Mouse (Mus musculus) fat pad, adult 2 months (tissue): ENCODE measurements at regions not wholly inside any gene's neighbourhood (a gene's known extent, or its start where the extent isn't known, plus 50 kb on each side); places are given as distances from the start of the nearest gene placed in this dataset.
"Not testable (repeated sequence)": the region's sequence is repeated elsewhere in the genome, so short reads cannot be mapped to it uniquely, and the experiment has no call there.

Source experiments
- DNase-seq: peaks from one replicate; pipeline ENCODE4 v3.0.0-alpha.2; 2011; ENCODE audit warnings: low read depth, low spot score; ENCODE audit errors: extremely low read depth

- no peak for DNase-seq
Observed at GRCm38 (mm10) chr8:126877039-126877365, 68.6 kb downstream of the Tomm20 start.

GRCm38 (mm10) chr8:126876300-126877038 is 69.2 kb downstream of the Tomm20 start:
- peak; percentile 71 for DNase-seq

DNA sequence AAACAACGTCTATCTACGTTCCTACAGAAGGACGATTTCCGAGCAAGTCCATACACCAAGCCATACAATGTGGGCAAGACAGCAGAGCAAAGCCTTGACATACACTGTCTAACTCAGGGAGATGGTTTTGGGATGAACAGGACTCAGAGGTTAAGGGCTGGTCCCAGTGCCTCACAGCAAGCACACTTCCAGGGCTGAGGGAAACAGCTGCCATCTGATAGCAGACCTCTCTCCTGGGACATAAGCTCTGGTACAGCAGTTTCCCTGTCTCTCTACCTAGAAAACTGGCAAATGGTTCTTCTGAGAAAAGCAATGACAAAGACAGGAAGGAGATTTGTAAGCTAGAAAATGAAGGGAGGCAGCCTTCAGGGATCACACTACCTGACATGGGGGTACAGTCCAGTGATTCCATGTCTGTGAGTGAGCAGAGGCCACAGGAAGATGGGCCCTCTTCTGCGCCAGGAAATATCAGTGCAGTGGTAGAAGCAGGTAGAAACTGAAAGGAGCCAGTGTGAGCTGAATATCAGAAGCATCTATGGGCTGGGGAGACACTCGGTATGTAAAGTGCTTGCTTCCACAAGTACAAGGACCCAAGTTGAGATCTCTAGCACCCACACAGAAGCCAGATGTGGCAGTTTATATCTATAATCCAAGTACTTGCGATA is 70.0 kb downstream of the Tomm20 start:
- no peak for DNase-seq

- DNase-seq: no peak
Observed at GRCm38 (mm10) chr8:126874846-126875245, 70.8 kb downstream of the Tomm20 start.

DNA sequence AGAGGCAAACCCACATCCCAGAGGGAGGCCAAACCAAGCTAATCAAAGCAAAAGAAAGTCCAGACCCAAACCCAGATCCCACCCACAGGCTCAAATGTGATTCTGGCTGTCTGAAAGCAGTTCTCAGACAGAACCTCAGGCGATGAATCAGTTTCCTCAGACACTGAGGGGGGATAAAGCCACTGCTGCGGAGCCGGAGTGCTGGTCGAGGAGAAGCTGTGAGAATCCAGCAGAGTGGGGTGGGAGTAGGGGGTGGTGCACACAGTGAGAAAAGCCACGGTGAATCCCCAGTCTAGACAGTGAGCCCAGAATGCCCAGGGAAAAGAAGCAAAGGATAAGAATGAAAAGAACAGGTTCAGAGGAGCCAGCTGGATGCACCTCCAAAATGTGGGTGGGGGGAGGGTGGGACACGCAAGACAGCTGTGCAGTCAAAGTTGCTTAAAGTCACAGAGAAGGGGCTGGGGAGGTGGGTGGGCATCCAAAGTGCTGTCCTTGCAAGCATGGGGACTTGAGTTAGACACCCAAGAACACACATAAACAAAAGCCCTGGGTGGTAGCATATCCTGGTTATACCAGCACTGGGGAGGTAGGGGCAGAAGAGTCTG is 71.4 kb downstream of the Tomm20 start:
- DNase-seq: no peak

DNA sequence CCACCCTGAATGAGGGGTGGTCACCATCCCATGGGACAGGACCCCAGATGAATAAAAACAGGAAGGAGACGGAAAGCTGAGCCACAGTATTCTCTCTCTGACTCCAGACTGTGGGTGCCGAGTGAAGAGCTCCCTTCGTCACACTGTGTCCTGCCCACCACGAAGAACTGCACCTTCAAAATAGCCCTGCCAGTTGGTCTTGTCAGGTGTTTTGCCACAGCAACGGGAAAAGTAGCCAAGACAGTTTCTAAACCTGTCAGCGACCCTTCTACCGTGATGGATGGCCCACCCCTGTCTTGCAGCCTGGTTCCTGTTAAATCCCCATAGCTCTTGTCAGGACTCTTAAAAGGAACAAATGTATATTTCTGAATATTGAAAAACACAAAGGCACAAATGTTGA is 72.3 kb downstream of the Tomm20 start:
- DNase-seq: no peak

GRCm38 (mm10) chr8:126872574-126872973 is 73.1 kb downstream of the Tomm20 start:
- no peak for DNase-seq

DNA sequence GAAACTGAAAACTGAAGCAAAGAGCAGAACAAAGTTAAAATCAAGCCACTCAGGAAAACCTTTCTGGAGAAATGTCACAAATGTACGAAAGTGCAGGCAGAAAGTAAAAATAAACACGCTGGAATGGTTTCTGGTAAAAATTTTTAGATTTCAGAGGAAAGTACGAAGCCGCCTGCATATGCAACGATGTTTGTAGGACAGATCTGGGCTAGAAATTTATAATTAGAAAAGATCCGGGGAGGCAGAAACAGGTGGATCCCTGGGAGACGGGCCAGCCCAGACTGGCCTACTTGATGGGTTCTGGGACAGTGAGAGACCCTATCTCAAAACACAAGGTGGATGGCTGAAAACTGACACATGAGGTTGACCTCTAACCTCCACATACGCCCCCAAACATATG is 73.5 kb downstream of the Tomm20 start:
- no peak for DNase-seq

DNA sequence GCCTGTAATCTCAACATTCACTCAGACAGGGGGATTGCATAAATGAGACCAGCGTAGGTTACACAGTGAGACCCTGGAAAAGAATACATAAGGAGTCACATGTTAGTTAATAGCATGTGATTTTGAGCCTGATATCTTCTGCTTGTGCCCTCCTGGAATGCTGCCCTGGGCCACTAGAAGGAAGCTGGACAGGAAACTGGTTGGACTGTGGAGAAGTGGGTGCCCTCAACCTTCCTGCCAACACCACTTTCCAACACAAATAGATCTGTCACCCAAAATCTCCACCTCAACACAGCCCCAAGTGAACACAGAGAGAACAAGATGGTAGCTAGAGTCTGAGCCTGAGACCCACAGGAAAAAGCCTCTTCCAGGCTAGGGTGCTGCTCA is 76.2 kb downstream of the Tomm20 start:
- no peak for DNase-seq

DNA sequence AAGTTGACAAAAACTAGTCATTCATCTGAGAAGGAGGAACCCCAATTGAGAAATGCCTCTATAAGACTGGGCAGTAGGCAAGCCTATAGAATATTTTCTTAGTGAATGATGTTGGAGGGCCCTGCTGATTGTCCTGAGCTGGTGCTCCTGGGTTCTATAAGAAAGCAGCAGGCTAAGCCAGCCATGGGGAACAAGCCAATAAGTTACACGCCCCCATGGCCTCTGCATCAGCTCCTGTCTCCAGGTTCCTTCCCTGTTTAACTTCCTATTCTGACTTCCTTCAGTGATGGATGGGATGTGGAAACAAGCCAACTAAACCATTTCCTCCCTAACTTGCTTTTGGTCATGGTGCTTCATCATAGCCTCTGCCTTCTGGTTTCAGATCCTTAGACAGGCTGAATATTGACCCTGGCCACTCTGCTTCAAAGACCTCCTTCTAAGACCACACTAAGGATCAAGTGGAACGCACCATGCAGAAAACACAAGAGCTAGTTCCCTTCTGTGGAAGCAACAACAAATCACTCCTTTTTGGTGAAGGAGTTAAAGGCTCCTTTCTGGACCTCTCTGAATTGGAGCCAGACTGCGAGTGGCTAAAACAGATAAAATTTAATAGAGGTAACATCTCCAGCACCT is 76.7 kb downstream of the Tomm20 start:
- DNase-seq: no peak

GRCm38 (mm10) chr8:126867121-126867988 is 78.3 kb downstream of the Tomm20 start:
- DNase-seq: no peak

DNA sequence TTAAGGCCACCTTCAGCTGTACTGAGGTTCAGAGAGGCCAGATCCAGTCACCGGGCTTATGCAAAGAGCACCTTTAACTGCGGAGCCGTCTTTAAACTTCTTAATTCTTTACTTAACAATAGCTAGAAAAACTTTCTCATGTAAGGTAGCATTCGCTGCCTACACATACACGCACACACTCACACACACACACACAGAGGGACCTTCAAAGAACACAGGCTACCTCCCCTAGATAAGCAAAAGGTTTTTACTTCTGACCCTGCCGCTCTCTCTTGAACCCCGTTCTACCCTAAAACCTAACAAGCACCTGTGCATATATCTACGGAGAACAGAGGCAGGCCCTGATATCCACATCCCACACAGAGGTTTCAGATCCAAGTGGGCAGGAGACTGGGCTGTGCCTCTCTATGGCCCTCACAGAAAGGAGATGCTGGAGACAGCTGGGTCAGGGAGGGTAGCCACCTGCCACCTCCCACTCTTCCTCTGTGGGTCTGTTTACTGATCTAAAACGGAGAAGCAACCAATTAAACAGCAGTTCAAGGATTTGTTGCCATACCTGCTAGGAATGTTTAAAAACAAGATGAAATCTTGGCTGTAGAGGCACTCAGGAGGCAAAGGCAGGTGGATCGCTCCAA is 81.2 kb downstream of the Tomm20 start:
- DNase-seq: no peak

GRCm38 (mm10) chr8:126863661-126864060 is 82.0 kb downstream of the Tomm20 start:
- DNase-seq: not testable (repeated sequence)

GRCm38 (mm10) chr8:126861754-126862153 is 83.9 kb downstream of the Tomm20 start:
- no peak for DNase-seq

DNA sequence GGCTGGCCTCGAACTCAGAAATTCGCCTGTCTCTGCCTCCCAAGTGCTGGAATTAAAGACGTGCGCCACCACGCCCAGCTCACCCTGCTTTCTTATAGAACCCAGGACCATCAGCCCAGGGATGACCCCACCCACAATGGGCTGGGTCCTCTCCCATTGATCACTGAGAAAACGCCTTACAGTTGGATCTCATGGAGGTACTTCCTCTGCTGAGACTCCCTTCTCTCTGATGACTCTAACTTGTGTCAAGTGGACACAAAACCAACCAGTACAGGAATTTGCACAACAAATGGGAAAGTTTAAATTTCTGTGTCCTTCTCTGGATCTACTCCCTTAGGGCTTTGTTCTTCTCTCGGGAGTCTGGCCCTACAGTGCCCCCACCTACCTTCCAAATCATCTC is 85.0 kb downstream of the Tomm20 start:
- no peak for DNase-seq

GRCm38 (mm10) chr8:126859706-126860424 is 85.8 kb downstream of the Tomm20 start:
- DNase-seq: no peak

GRCm38 (mm10) chr8:126857307-126858203 is 88.1 kb downstream of the Tomm20 start:
- no peak for DNase-seq

DNA sequence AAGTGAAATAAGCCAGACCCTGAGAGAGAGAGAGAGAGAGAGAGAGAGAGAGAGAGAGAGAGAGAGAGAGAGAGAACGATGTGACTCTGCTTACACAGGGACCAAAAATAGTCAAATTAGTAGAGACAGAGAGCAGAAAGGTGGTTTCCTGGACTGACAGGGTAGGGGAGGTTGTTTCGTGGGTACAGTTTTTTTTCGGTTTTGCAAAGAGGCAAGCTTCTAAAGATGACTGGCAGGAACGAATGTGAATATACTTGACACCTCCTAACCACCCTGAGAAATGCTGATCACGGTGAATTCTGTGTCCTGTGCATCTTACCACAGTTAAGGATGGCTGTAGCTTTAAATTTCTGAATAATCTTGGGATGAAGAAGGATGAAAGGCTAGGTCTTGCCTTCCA is 89.7 kb downstream of the Tomm20 start:
- no peak for DNase-seq

GRCm38 (mm10) chr8:126855056-126855609 is 90.5 kb downstream of the Tomm20 start:
- DNase-seq: no peak
